Mouse (Mus musculus) spleen, adult 2 months (tissue): ENCODE results near the gene Bcdin3d.

ENCODE experiments used
- CTCF ChIP-seq: fragments of 200-500 bp; IDR thresholded peaks from 2 replicates; pipeline ENCODE4 v1.5.1; 2011; ENCODE audit warnings: mild to moderate bottlenecking, inconsistent platforms; ENCODE audit not compliant: insufficient read depth, insufficient read length, insufficient replicate concordance; ENCODE audit errors: extremely low read depth
- POLR2A ChIP-seq: fragments of 200-500 bp; IDR thresholded peaks from 2 replicates; pipeline ENCODE4 v1.6.1; 2011; ENCODE audit warnings: low read depth, low read length, inconsistent platforms

GRCm38 (mm10) chr15:99470971-99471676 lies 3.4 kb downstream of the Bcdin3d start:
- TF ChIP-seq CTCF (peak; percentile 36; the same call in 1 of the 2 replicates), POLR2A (no peak)
